Mouse (Mus musculus): ENCODE results near the gene Fosb. TPM values are rescaled to one million over a fixed set of nuclear protein-coding genes. Genes with fewer than 3 reads are reported as not detected.
A peak's percentile ranks its signal among the peaks of the same experiment; 100 is the strongest.

Gene Fosb
- polyA plus RNA-seq, 1 experiment from 2014 or later: 0.27 TPM

DNA sequence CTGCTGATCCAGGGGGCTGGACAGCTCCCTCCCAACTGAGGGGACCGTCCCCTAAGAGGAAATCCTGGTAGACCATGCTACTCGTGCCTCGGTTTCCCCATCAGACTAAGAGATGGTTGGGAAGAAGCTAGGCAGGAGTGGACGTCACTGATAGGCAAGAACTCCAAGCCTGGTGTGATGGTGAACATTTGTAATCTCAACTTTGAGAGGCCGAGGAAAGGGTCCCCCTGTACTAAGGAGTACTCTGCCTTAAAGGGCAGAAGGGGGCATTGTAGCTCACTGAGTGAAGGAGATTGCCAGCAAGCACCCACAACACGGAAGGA, 4.5 kb downstream of the Fosb start:
- peaks cover 45% of the 10 kb centered on the region for H3K27me3 ChIP-seq (ENCODE audit: control insufficient read depth, insufficient read depth, low read length)
- no peak for ATAC-seq (ENCODE audit: insufficient read depth, low FRiP score)
- no peak overlapping the region for H3K4me3 ChIP-seq (replicated peaks; ENCODE audit: low read length)
- H3K36me3 ChIP-seq (ENCODE audit: control insufficient read depth, insufficient read depth, low read length): no peaks in the 10 kb centered on the region
- 7% methylated on average over 6 of the region's 6 CpGs for WGBS
- peaks cover 22% of the 10 kb centered on the region for H3K4me1 ChIP-seq (ENCODE audit: control insufficient read depth, insufficient read depth, low read length)
- H3K9me3 ChIP-seq (replicated peaks; ENCODE audit: control insufficient read depth, low read length): no peaks in the 10 kb centered on the region
- no peak overlapping the region for H3K27ac ChIP-seq (ENCODE audit: low read length)
- H3K4me2 ChIP-seq (ENCODE audit: low read depth, low read length): no peak overlapping the region; the same call in 1 of the 2 replicates
- no peak overlapping the region for H3K9ac ChIP-seq (ENCODE audit: low read length)

DNA sequence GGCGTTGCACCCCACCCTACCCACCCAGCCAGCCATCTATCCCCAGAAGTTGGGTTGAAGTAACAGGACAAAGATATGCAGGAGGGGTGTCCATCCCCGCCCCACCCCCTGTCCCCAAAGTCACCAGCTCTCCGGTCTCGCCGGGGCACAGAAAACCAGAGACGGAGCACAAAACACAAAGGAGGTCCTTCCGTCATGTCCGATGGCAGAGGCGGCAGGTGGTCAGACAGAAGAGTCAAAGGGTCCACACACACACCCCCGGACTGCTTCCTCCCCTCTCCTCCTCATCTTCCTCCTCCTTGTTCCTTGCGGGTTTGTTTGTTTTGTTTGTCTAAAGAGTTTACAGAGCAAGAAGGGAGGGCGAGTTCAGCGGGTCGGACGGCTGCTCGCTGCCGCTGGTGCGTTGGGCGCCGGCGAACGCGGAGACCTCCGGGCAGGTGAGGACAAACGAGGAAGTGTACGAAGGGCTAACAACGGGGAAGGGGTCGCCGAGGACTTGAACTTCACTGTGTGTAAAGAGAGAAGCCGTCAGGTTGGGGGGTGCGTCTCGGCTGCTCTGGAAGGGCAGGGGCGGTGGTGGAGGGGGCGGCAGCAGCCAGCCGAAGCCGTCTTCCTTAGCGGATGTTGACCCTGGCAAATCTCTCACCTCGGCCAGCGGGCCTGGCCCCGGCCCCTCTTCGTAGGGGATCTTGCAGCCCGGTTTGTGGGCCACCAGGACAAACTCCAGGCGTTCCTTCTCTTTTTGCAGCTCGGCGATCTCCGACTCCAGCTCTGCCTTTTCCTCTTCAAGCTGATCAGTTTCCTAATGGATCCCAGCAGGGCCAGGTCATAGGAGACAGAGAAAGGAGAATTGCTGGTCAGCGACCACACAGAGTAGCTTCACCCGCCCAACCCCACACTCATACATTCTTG, 5.1 kb downstream of the Fosb start:
- Histone ChIP-seq H3K4me1 (ENCODE audit: control insufficient read depth, insufficient read depth, low read length) (peaks cover 21% of the 10 kb centered on the region), H3K4me3 (replicated peaks; ENCODE audit: low read length) (peak overlapping the region; percentile 44), H3K36me3 (ENCODE audit: control insufficient read depth, insufficient read depth, low read length) (no peaks in the 10 kb centered on the region), H3K27me3 (ENCODE audit: control insufficient read depth, insufficient read depth, low read length) (peaks cover 45% of the 10 kb centered on the region), H3K4me2 (ENCODE audit: low read depth, low read length) (peak overlapping the region; percentile 62), H3K9me3 (replicated peaks; ENCODE audit: control insufficient read depth, low read length) (no peaks in the 10 kb centered on the region), H3K27ac (ENCODE audit: low read length) (no peak overlapping the region), H3K9ac (ENCODE audit: low read length) (peak overlapping the region; percentile 60)
- no peak for ATAC-seq (ENCODE audit: insufficient read depth, low FRiP score)
- WGBS: 2% methylated on average over 48 of the region's 48 CpGs

DNA sequence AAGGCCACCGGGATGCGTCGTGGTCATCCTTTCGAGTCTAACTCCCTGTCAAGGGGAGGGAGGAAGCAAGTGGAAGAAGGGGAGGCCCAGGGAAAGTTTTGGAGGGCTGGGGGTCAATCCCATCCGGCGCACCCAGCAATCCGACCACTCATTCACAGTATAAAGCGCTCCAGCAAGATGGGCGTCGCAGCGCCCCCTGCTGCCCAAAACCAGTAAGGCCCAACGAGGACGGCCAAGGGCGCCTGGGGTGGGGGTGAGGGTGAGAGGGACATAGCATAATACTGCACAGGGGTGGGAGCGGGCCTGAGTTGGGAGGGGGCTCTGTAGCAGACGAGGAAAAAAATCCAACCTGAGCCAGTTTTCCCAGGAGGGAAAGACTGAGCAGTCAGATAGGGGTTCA, 6.1 kb downstream of the Fosb start:
- Histone ChIP-seq H3K4me3 (replicated peaks; ENCODE audit: low read length) (no peak overlapping the region), H3K4me1 (ENCODE audit: control insufficient read depth, insufficient read depth, low read length) (peaks cover 16% of the 10 kb centered on the region), H3K27ac (ENCODE audit: low read length) (no peak overlapping the region), H3K9me3 (replicated peaks; ENCODE audit: control insufficient read depth, low read length) (no peaks in the 10 kb centered on the region), H3K36me3 (ENCODE audit: control insufficient read depth, insufficient read depth, low read length) (no peaks in the 10 kb centered on the region), H3K27me3 (ENCODE audit: control insufficient read depth, insufficient read depth, low read length) (peaks cover 45% of the 10 kb centered on the region), H3K9ac (ENCODE audit: low read length) (peak overlapping the region; percentile 13; the same call in 1 of the 2 replicates), H3K4me2 (ENCODE audit: low read depth, low read length) (peak overlapping the region; percentile 30)
- no peak for ATAC-seq (ENCODE audit: insufficient read depth, low FRiP score)
- WGBS: under 1% methylated on average over 16 of the region's 16 CpGs

DNA sequence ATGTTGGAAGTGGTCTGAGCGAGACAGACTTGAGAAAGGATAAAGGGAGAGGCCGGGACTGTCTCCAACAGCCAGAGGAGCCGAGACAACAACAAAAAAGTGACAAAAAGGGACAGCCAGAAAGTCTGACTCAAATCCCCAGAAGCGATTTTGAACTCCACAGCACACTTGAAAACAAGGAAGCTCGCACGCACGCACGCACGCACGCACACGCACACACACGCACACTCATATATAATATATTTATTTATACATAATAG, 6.9 kb downstream of the Fosb start:
- Histone ChIP-seq H3K36me3 (ENCODE audit: control insufficient read depth, insufficient read depth, low read length) (no peaks in the 10 kb centered on the region), H3K27me3 (ENCODE audit: control insufficient read depth, insufficient read depth, low read length) (peaks cover 45% of the 10 kb centered on the region), H3K4me3 (replicated peaks; ENCODE audit: low read length) (no peak overlapping the region), H3K9ac (ENCODE audit: low read length) (no peak overlapping the region), H3K27ac (ENCODE audit: low read length) (no peak overlapping the region), H3K9me3 (replicated peaks; ENCODE audit: control insufficient read depth, low read length) (no peaks in the 10 kb centered on the region), H3K4me1 (ENCODE audit: control insufficient read depth, insufficient read depth, low read length) (peaks cover 16% of the 10 kb centered on the region), H3K4me2 (ENCODE audit: low read depth, low read length) (no peak overlapping the region)
- whole genome bisulfite sequencing: 84% methylated on average over 12 of the region's 12 CpGs
- no peak for ATAC-seq (ENCODE audit: insufficient read depth, low FRiP score)

DNA sequence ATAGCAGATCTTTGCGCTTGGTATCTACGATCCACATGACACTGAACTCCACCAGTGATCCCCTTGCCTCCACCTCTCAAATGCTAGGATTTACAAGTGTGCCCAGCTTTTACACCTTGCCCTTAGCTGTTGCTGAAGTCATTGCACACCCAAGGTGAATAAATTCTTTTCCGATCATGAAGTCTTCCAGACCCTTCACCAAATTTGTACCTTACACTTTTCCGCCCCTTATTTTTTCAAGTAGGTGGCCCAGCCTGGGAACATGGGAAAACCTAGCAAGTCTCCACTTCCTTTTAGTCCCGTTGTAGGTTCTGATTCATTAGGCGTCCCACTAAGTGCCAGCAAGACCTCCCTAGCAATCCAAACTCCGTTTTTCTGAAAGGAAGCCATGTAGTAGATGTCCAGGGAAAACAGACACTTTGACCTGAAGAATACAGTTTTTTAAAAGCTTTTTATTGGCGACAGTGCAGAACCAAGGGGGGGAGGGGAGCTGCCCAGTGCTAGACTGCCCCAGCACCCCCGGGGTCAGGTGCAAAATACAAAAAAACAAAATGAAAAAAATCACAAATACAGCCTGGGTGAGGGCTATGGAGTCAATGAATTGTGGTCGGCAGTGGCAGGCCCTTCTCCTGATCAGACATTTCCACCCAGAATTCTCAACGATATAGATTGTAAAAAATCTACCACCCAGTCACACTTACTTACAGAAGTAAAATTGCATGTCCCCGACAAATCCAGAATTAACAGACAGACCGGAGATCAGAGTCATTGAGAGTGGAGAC, 7.4 kb downstream of the Fosb start:
- Histone ChIP-seq H3K9me3 (replicated peaks; ENCODE audit: control insufficient read depth, low read length) (no peaks in the 10 kb centered on the region), H3K4me3 (replicated peaks; ENCODE audit: low read length) (peak overlapping the region; percentile 53; the same call in 1 of the 2 replicates), H3K27me3 (ENCODE audit: control insufficient read depth, insufficient read depth, low read length) (peaks cover 45% of the 10 kb centered on the region), H3K36me3 (ENCODE audit: control insufficient read depth, insufficient read depth, low read length) (no peaks in the 10 kb centered on the region), H3K4me2 (ENCODE audit: low read depth, low read length) (no peak overlapping the region), H3K9ac (ENCODE audit: low read length) (0 out of 2 replicates have a peak overlapping the region, but pooled peaks have one; percentile 42), H3K27ac (ENCODE audit: low read length) (no peak overlapping the region), H3K4me1 (ENCODE audit: control insufficient read depth, insufficient read depth, low read length) (peaks cover 13% of the 10 kb centered on the region; the same call in 1 of the 2 replicates)
- 49% methylated on average over 13 of the region's 13 CpGs for WGBS
- no peak for ATAC-seq (ENCODE audit: insufficient read depth, low FRiP score)

DNA sequence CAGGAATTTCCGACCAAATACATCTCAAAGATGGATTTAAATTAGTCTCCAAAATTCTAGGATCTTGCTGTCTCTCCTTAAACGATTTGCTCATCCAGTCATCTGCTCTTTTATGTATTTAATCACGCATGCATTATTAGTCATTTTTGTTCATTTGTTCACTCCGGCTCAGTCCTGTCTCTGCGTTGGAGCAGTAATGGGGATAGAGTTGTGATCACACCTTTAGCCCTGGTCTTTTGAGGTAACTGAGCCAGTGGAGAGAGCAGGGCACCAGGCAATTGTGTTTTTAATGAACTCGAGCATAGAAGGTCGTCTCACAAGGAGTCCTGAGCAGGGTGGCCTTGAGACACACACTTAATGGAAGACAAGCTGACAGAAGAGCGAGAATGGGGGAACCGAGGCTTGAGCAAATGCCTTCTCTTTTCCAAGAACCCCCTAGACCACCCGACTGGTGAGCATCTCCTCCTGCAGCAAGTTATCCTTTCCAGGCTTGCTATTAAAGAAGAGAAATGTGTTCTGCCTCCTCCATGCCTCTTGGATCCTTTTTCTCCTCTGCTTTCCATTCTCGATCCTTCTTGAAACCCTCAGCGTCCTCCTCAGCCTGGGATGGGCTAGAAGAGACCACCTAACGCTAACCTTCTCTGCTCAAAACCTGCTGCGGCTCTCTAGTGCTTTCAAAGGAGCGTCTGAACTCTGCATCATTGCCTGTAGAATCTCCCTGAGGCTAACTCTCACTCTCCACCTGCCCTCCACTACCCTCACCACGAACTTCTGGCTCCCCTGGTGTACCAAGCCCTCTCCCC, 8.2 kb downstream of the Fosb start:
- WGBS: 8% methylated on average over 16 of the region's 16 CpGs
- H3K9ac ChIP-seq (ENCODE audit: low read length): peak overlapping the region; percentile 42; the same call in 1 of the 2 replicates
- ATAC-seq (ENCODE audit: insufficient read depth, low FRiP score): no peak

DNA sequence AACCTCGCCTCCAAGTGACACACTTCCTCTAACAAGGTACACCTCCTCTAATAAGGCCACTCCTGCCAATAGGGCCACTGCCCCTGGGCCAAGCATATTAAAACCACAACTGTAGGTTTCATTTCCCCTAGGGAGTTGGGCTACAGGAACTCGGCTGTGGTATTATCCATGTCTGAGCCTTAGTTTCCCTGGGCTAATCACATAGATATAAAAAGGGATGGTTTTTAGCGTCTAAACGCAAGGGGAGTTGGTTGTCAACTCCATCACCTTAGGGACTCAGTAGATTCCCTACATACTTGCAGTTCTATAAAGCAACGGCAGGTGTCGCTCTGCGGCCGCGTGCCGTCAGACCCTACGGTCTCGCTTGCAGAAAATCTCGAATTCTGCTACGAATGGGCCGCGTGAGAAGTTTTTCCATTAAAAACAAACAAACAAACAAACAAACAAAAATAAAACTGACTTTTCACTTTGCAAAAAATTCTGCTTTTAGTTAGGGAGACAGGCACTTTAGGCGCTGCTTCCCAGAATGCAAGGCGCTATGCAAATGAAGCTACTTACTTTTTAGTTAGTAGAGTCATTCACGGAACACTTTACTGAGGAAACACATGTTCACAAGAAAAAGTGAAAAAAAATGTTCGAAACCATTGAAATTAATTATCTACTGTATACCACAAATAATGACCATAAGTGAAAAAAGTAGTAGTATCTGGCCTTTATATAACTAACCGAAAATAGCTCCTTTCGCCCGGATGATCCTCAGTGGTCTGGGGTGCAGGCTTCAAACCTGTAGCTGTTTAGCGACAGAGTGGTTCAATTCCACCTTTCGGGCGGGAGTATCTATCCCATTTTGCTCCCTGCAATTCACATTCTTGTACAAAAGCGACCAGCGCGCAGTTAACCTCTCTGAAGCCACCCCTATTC, 9.1 kb downstream of the Fosb start:
- Histone ChIP-seq H3K27me3 (ENCODE audit: control insufficient read depth, insufficient read depth, low read length) (peaks cover 34% of the 10 kb centered on the region), H3K4me1 (ENCODE audit: control insufficient read depth, insufficient read depth, low read length) (peaks cover 13% of the 10 kb centered on the region; the same call in 1 of the 2 replicates), H3K27ac (ENCODE audit: low read length) (no peak overlapping the region), H3K4me2 (ENCODE audit: low read depth, low read length) (peak overlapping the region; percentile 52), H3K9ac (ENCODE audit: low read length) (peak overlapping the region; percentile 46), H3K9me3 (replicated peaks; ENCODE audit: control insufficient read depth, low read length) (no peaks in the 10 kb centered on the region), H3K36me3 (ENCODE audit: control insufficient read depth, insufficient read depth, low read length) (no peaks in the 10 kb centered on the region), H3K4me3 (replicated peaks; ENCODE audit: low read length) (peak overlapping the region; percentile 53)
- ATAC-seq (ENCODE audit: insufficient read depth, low FRiP score): peak; percentile 86
- WGBS: under 1% methylated on average over 29 of the region's 29 CpGs

More for the DNA sequence above, 8.2 kb downstream of the Fosb start:
- peaks cover 13% of the 10 kb centered on the region; the same call in 1 of the 2 replicates for H3K4me1 ChIP-seq (ENCODE audit: control insufficient read depth, insufficient read depth, low read length)
- peak overlapping the region; percentile 53 for H3K4me3 ChIP-seq (replicated peaks; ENCODE audit: low read length)
- H3K36me3 ChIP-seq (ENCODE audit: control insufficient read depth, insufficient read depth, low read length): no peaks in the 10 kb centered on the region
- H3K27ac ChIP-seq (ENCODE audit: low read length): no peak overlapping the region
- H3K4me2 ChIP-seq (ENCODE audit: low read depth, low read length): peak overlapping the region; percentile 52
- H3K9me3 ChIP-seq (replicated peaks; ENCODE audit: control insufficient read depth, low read length): no peaks in the 10 kb centered on the region
- peaks cover 38% of the 10 kb centered on the region for H3K27me3 ChIP-seq (ENCODE audit: control insufficient read depth, insufficient read depth, low read length)

DNA sequence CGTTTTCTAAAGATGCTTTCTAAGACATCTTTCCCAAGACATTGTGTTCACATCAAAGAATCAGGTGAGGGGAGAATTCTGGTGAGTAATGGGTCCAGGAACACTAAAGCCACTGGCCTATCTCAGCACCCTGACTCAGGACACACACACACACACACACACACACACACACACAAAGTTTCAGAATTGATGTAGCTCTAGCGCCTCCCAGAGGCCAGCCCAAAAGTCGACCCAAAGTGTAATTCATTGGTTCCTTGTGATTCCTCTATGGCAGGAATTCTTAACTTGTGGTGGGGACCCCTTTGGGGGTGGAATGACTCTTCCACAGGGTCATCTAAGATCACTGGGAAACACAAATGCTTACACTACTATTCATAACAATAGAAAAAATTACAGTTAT, 10.7 kb downstream of the Fosb start:
- Histone ChIP-seq H3K36me3 (ENCODE audit: control insufficient read depth, insufficient read depth, low read length) (no peaks in the 10 kb centered on the region), H3K27me3 (ENCODE audit: control insufficient read depth, insufficient read depth, low read length) (peaks cover 18% of the 10 kb centered on the region), H3K9ac (ENCODE audit: low read length) (no peak overlapping the region), H3K4me1 (ENCODE audit: control insufficient read depth, insufficient read depth, low read length) (peaks cover 13% of the 10 kb centered on the region; the same call in 1 of the 2 replicates), H3K4me2 (ENCODE audit: low read depth, low read length) (no peak overlapping the region), H3K9me3 (replicated peaks; ENCODE audit: control insufficient read depth, low read length) (no peaks in the 10 kb centered on the region), H3K4me3 (replicated peaks; ENCODE audit: low read length) (no peak overlapping the region), H3K27ac (ENCODE audit: low read length) (no peak overlapping the region)
- ATAC-seq (ENCODE audit: insufficient read depth, low FRiP score): no peak
- 18% methylated on average over 3 of the region's 3 CpGs for WGBS
